Mouse (Mus musculus): ENCODE results near the gene 6430531B16Rik. TPM values are rescaled to one million over a fixed set of nuclear protein-coding genes. Genes with fewer than 3 reads are reported as not detected.

6430531B16Rik gene
- polyA plus RNA-seq (2012; rRNA removed), result 0.63 and 0.80 TPM in 2 replicates

DNA sequence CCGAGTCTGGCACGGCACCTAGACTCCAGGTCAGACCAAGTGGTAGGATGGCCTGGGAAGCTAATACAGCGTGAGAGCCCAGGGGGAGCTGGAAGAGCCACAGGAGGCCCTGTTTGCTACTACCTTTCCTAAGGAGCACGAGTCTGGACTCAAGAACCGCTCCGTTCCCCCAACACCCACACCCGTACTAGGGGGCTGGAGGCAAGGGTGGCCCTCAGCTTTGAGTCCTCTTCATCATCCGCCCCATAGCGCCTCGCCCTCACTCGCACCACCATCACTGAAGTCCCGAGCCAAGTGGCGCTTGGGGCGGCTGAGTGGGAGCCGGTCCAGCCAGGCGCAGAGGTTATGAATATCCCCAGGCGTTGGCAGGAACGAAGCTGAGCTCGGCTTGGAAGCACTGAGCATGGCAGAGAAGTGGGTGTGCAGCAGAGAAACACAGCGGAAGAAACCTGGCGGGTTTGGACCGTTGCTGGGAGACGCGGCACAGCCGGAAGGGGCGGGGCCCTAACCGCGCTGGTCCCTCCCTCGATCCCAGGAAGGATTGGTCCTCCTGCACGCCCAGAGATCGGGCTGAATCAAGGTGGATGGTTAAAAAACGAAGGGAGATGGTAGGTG, at the start of gene 6430531B16Rik:
Gene 6430531B16Rik (minus strand): TSS at position 478 of the 615 bp plus-strand sequence.

DNA sequence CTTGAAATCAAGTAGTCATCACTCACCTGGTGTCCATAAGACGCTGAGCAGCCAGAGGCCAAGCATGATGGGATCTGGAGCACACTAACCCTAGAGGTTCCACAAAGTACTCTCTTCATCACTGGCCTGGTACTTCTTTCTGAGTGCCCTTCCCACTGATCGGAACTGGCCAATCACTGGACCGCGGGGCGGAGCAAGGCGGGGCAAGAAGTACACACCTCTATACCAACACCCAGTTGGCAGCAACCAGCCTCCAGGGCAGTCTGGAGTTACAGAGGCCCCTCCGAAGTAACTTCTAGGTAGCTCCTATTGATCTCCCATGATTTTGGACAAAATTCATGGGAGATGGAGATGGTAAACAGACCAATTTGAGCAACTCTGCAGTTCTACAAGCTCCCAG, 13.9 kb upstream of the 6430531B16Rik start, which contains the start of gene Adam8:
Gene Adam8 (minus strand): TSS at position 157 of the 400 bp plus-strand sequence.

DNA sequence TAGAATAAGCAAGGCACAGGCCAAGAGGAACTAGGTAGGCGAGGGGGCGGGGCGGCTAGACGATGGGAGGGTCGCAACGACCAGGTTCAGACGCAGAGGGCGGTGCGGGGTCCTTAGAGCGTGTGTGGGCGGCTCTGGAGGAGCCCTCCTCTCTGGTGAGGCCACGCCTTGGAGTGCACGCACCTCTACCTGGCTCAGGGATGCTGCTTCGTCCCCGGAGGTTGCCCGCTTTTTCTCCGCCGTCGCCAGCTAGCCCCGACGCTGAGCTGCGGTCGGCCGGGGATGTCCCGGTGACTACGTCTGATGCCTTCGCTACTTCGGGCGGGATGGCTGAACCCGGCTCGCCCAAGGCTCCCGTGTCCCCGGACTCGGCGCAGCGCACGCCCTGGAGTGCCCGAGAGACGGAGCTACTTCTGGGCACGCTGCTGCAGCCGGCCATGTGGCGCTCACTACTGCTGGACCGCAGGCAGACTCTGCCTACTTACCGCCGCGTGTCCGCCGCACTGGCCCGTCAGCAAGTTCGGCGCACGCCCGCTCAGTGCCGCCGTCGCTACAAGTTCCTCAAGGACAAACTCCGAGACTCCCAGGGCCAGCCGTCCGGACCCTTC, 34.8 kb downstream of the 6430531B16Rik start, which contains the start of gene Utf1:
Gene Utf1 (plus strand): TSS at position 116 of the 608 bp plus-strand sequence.

Other genes starting within 250 kb of the 6430531B16Rik start
- gene Adgra1, start 144.6 kb downstream of the 6430531B16Rik start, polyA plus RNA-seq (2012; rRNA removed), result 5.5 and 6.4 TPM in 2 replicates
- 18.5 and 22.2 TPM in 2 replicates for gene Kndc1, start 84.1 kb downstream of the 6430531B16Rik start, polyA plus RNA-seq (2012; rRNA removed)
- gene Utf1, start 35.0 kb downstream of the 6430531B16Rik start, polyA plus RNA-seq (2012; rRNA removed), result 0.08 TPM in 1 of 2 replicates, not detected in the other
- 10.7 and 11.6 TPM in 2 replicates for gene Adam8, start 13.8 kb upstream of the 6430531B16Rik start, polyA plus RNA-seq (2012; rRNA removed)
- gene Zfp511, start 57.6 kb upstream of the 6430531B16Rik start, polyA plus RNA-seq (2012; rRNA removed), result 80.8 and 92.4 TPM in 2 replicates
- 68.6 and 73.6 TPM in 2 replicates for gene Tubgcp2, start 57.9 kb upstream of the 6430531B16Rik start, polyA plus RNA-seq (2012; rRNA removed)
- 1.9 and 3.0 TPM in 2 replicates for gene Msx3, start 70.3 kb upstream of the 6430531B16Rik start, polyA plus RNA-seq (2012; rRNA removed)
- gene Caly, start 103.8 kb upstream of the 6430531B16Rik start, polyA plus RNA-seq (2012; rRNA removed), result 107 and 113 TPM in 2 replicates
- gene Prap1, start 114.6 kb upstream of the 6430531B16Rik start, polyA plus RNA-seq (2012; rRNA removed), result 0.20 and 0.40 TPM in 2 replicates
- gene Fuom, start 123.7 kb upstream of the 6430531B16Rik start, polyA plus RNA-seq (2012; rRNA removed), result 22.9 and 26.7 TPM in 2 replicates
- gene Paox, start 137.0 kb upstream of the 6430531B16Rik start, polyA plus RNA-seq (2012; rRNA removed), result 5.2 and 6.3 TPM in 2 replicates
- 86.8 and 98.6 TPM in 2 replicates for gene Echs1, start 137.7 kb upstream of the 6430531B16Rik start, polyA plus RNA-seq (2012; rRNA removed)
- gene Mtg1, start 158.8 kb upstream of the 6430531B16Rik start, polyA plus RNA-seq (2012; rRNA removed), result 40.2 and 41.2 TPM in 2 replicates
- 8.6 and 9.2 TPM in 2 replicates for gene Sprn, start 176.1 kb upstream of the 6430531B16Rik start, polyA plus RNA-seq (2012; rRNA removed)
- not detected in 2 replicates for gene Olfr522, start 186.0 kb upstream of the 6430531B16Rik start, polyA plus RNA-seq (2012; rRNA removed)
- not detected in 2 replicates for gene Olfr523, start 194.5 kb upstream of the 6430531B16Rik start, polyA plus RNA-seq (2012; rRNA removed)
- gene Olfr524, start 227.2 kb upstream of the 6430531B16Rik start, polyA plus RNA-seq (2012; rRNA removed), result not detected in 2 replicates
- gene Cd163l1, start 239.5 kb upstream of the 6430531B16Rik start, polyA plus RNA-seq (2012; rRNA removed), result 0.18 TPM in 1 of 2 replicates, not detected in the other